Comparison of ENCODE assay signal across 24 mouse cellular contexts in the genomic region with DNA sequence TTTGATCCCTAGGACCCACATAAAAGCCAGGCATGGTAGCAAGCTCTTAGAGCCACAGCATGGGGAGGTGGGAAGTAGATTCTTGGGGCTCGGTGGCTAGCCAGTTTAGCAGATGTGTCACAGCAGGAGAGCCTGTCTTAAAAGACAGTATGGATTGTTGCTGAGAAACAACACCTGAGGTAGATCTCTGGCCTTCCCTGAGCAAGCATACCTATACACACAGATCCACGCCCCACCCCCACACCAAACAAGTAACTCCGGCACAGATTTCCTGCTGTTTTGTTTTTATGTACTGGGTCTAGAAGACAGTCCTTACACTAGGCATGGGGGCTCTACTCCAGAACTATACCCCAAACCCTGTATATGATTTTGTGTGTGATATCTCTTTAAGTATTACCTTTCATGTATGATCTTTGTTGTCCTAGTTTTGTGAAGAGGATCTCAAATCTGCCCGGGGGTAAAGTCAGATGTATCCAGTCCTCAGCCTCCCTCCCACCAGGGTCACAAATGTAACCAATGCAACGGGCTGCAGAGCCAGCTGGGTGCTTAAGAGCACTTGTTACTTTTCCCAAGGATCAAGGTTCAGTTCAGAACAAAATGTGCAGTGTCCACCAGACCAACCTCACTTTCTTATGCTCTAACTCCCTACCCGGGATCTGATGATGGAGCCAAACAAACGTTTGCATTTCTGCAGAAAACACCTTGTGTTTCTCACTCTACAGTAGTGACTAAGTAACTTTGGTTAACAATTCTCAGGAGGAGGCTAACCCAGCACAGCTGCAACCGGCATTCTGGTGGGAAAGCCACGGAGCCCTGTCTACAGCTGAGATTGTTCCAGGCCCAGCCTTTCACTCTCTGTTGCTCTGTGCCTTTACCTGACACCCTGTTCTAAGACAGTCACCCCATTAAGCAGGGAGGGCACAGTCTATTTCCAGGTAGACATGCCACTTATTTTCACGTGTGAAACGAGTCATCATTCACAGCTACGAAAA. TPM values are rescaled to one million over a fixed set of nuclear protein-coding genes. Genes with fewer than 3 reads are reported as not detected.
DNase-seq lines count a peak whose midpoint lies in the region; ATAC-seq and TF ChIP-seq lines count a peak whose summit lies in the region.
"Had no signal": no experiment of that assay in that cellular context is flagged by ENCODE, and none has a peak within 500 bp of the region (broad histone marks: within the 10 kb centered on the region; RNA-seq: fewer than 3 reads in every experiment).

No protein-coding gene starts in this region.

- no peak for TF ChIP-seq POLR2A in cerebellum, adult 2 months (IDR thresholded peaks at IDR 0.05; ENCODE audit: borderline replicate concordance, insufficient read depth, low read length)

- peak overlapping the region; percentile 56 for H3K27ac ChIP-seq in forebrain, embryonic 10.5 days
- no peak overlapping the region for H3K27ac ChIP-seq in forebrain, embryonic 12.5 days
- peak overlapping the region; percentile 26; the same call in 1 of the 2 replicates for H3K27ac ChIP-seq in stomach, embryonic 15.5 days
- H3K27ac ChIP-seq in stomach, postnatal 0 days (replicated peaks) = no peak overlapping the region
- H3K27ac ChIP-seq in limb, embryonic 10.5 days = peak overlapping the region; percentile 15; the same call in 1 of the 2 replicates
- H3K27ac ChIP-seq in cerebellum, adult 2 months (ENCODE audit: insufficient read depth, low read length) = no peak overlapping the region
- H3K27ac ChIP-seq: forebrain, embryonic 15.5 days; heart, adult 2 months; heart, embryonic 15.5 days; hindbrain, postnatal 0 days; limb, embryonic 13.5 days; liver, embryonic 15.5 days; midbrain, embryonic 15.5 days; neural tube, embryonic 15.5 days had no signal

- H3K36me3 ChIP-seq in forebrain, embryonic 10.5 days (replicated peaks) = no peaks in the 10 kb centered on the region
- no peaks in the 10 kb centered on the region for H3K36me3 ChIP-seq in forebrain, embryonic 12.5 days (replicated peaks)
- H3K36me3 ChIP-seq in stomach, embryonic 15.5 days = no peaks in the 10 kb centered on the region
- no peaks in the 10 kb centered on the region for H3K36me3 ChIP-seq in stomach, postnatal 0 days (ENCODE audit: control insufficient read depth, insufficient read depth, low read length)
- H3K36me3 ChIP-seq in limb, embryonic 10.5 days = no peaks in the 10 kb centered on the region
- H3K36me3 ChIP-seq: forebrain, embryonic 15.5 days; G1E; heart, embryonic 15.5 days; limb, embryonic 13.5 days; liver, embryonic 15.5 days; midbrain, embryonic 15.5 days; neural tube, embryonic 15.5 days had no signal

- no peak for TF ChIP-seq EP300 in stomach, postnatal 0 days (optimal IDR thresholded peaks at IDR 0.05)

- no peak for DNase-seq in forebrain, embryonic 10.5 days (ENCODE audit: extremely low spot score, low spot score)
- no peak for DNase-seq in stomach, postnatal 0 days (ENCODE audit: low spot score)
- no peak for DNase-seq in limb, embryonic 10.5 days (ENCODE audit: low spot score)
- no peak for DNase-seq in adrenal gland, adult 2 months
- no peak for DNase-seq in c-Kit-positive CD71-positive TER-119-positive erythroid progenitor cells, embryonic 14.5 days (ENCODE audit: low spot score)
- no peak for DNase-seq in cerebellum, adult 2 months
- DNase-seq: cerebellum, adult 8-10 months; gastrocnemius, postnatal 25 days; heart, adult 2 months; heart, postnatal 4 days; lung, postnatal 10 days; right cerebral cortex, postnatal 25 days; thymus, postnatal 36 days had no signal

- no peak for ATAC-seq in forebrain, embryonic 12.5 days (ENCODE audit: low FRiP score)
- ATAC-seq in stomach, embryonic 15.5 days (ENCODE audit: insufficient read depth, low FRiP score, low read depth) = peak; percentile 77; the same call in 1 of the 2 replicates
- ATAC-seq in stomach, postnatal 0 days (ENCODE audit: low FRiP score, low TSS enrichment) = no peak; the same call in 1 of the 2 replicates
- ATAC-seq: forebrain, embryonic 15.5 days; hindbrain, postnatal 0 days; midbrain, embryonic 15.5 days had no signal

- TF ChIP-seq CTCF in stomach, postnatal 0 days (IDR thresholded peaks at IDR 0.05; ENCODE audit: low read depth) = no peak
- no peak for TF ChIP-seq CTCF in cerebellum, adult 2 months (IDR thresholded peaks at IDR 0.05; ENCODE audit: borderline replicate concordance, insufficient read depth, low read depth, low read length)

- peaks cover 45% of the 10 kb centered on the region for H3K4me1 ChIP-seq in forebrain, embryonic 10.5 days
- H3K4me1 ChIP-seq in forebrain, embryonic 12.5 days = peaks cover 12% of the 10 kb centered on the region
- H3K4me1 ChIP-seq in stomach, embryonic 15.5 days = peaks cover 7% of the 10 kb centered on the region; the same call in 1 of the 2 replicates
- H3K4me1 ChIP-seq in stomach, postnatal 0 days (replicated peaks; ENCODE audit: control insufficient read depth, insufficient read depth) = no peaks in the 10 kb centered on the region
- H3K4me1 ChIP-seq in limb, embryonic 10.5 days = peaks cover 41% of the 10 kb centered on the region
- H3K4me1 ChIP-seq in cerebellum, adult 2 months (ENCODE audit: control insufficient read depth, insufficient read depth, low read length) = no peaks in the 10 kb centered on the region
- H3K4me1 ChIP-seq: forebrain, embryonic 15.5 days; heart, embryonic 15.5 days; neural tube, embryonic 15.5 days had no signal

- H3K9me3 ChIP-seq in forebrain, embryonic 10.5 days = no peaks in the 10 kb centered on the region
- no peaks in the 10 kb centered on the region for H3K9me3 ChIP-seq in forebrain, embryonic 12.5 days
- H3K9me3 ChIP-seq in stomach, embryonic 15.5 days = no peaks in the 10 kb centered on the region
- H3K9me3 ChIP-seq in stomach, postnatal 0 days (ENCODE audit: control insufficient read depth, low read length) = no peaks in the 10 kb centered on the region
- no peaks in the 10 kb centered on the region for H3K9me3 ChIP-seq in limb, embryonic 10.5 days (replicated peaks)
- H3K9me3 ChIP-seq: forebrain, embryonic 15.5 days; heart, embryonic 15.5 days; limb, embryonic 13.5 days; liver, embryonic 15.5 days; midbrain, embryonic 15.5 days; neural tube, embryonic 15.5 days had no signal

- no peak overlapping the region for H3K4me2 ChIP-seq in forebrain, embryonic 12.5 days
- H3K4me2 ChIP-seq in stomach, embryonic 15.5 days = no peak overlapping the region
- H3K4me2 ChIP-seq in stomach, postnatal 0 days (replicated peaks; ENCODE audit: low read depth) = no peak overlapping the region
- H3K4me2 ChIP-seq: forebrain, embryonic 15.5 days; heart, embryonic 15.5 days; limb, embryonic 13.5 days; liver, embryonic 15.5 days; midbrain, embryonic 15.5 days; neural tube, embryonic 15.5 days had no signal

- WGBS in forebrain, embryonic 10.5 days = 36% methylated on average over 12 of the region's 12 CpGs
- 33% methylated on average over 12 of the region's 12 CpGs for WGBS in forebrain, embryonic 12.5 days
- 35% methylated on average over 12 of the region's 12 CpGs for WGBS in stomach, embryonic 15.5 days
- 33% methylated on average over 12 of the region's 12 CpGs for WGBS in stomach, postnatal 0 days
- 36% methylated on average over 12 of the region's 12 CpGs for WGBS in limb, embryonic 10.5 days
- 56% methylated on average over 12 of the region's 12 CpGs for WGBS in cerebellum, adult 2 months

- H3K9ac ChIP-seq in forebrain, embryonic 12.5 days = no peak overlapping the region
- H3K9ac ChIP-seq in stomach, embryonic 15.5 days = no peak overlapping the region
- H3K9ac ChIP-seq in stomach, postnatal 0 days (ENCODE audit: low read length) = no peak overlapping the region
- H3K9ac ChIP-seq: forebrain, embryonic 15.5 days; heart, embryonic 15.5 days; limb, embryonic 13.5 days; liver, embryonic 15.5 days; midbrain, embryonic 15.5 days; neural tube, embryonic 15.5 days had no signal

- no peak overlapping the region for H3K4me3 ChIP-seq in forebrain, embryonic 10.5 days
- H3K4me3 ChIP-seq in forebrain, embryonic 12.5 days (replicated peaks) = no peak overlapping the region
- no peak overlapping the region for H3K4me3 ChIP-seq in stomach, embryonic 15.5 days (replicated peaks)
- H3K4me3 ChIP-seq in stomach, postnatal 0 days (ENCODE audit: low read depth, low read length) = no peak overlapping the region
- no peak overlapping the region for H3K4me3 ChIP-seq in limb, embryonic 10.5 days
- H3K4me3 ChIP-seq in cerebellum, adult 2 months (replicated peaks; ENCODE audit: insufficient read depth, low read depth, low read length) = no peak overlapping the region
- H3K4me3 ChIP-seq: forebrain, embryonic 15.5 days; heart, adult 2 months; heart, embryonic 15.5 days; limb, embryonic 13.5 days; liver, embryonic 15.5 days; megakaryocyte, embryonic 14.5 days; midbrain, embryonic 15.5 days; neural tube, embryonic 15.5 days had no signal

- H3K27me3 ChIP-seq in forebrain, embryonic 10.5 days (ENCODE audit: poor library complexity, severe bottlenecking) = 0 out of 2 replicates have a peak, but pooled peaks cover 4% of the 10 kb centered on the region
- H3K27me3 ChIP-seq in forebrain, embryonic 12.5 days = 0 out of 2 replicates have a peak, but pooled peaks cover 5% of the 10 kb centered on the region
- no peaks in the 10 kb centered on the region for H3K27me3 ChIP-seq in stomach, embryonic 15.5 days (replicated peaks)
- H3K27me3 ChIP-seq in stomach, postnatal 0 days (ENCODE audit: control insufficient read depth, insufficient read depth, low read length) = no peaks in the 10 kb centered on the region
- H3K27me3 ChIP-seq in limb, embryonic 10.5 days (ENCODE audit: low read depth, poor library complexity, severe bottlenecking) = no peaks in the 10 kb centered on the region
- no peaks in the 10 kb centered on the region for H3K27me3 ChIP-seq in cerebellum, adult 2 months (ENCODE audit: control insufficient read depth, insufficient read depth, low read length)
- H3K27me3 ChIP-seq: forebrain, embryonic 15.5 days; heart, embryonic 15.5 days; limb, embryonic 13.5 days; liver, embryonic 15.5 days; midbrain, embryonic 15.5 days; neural tube, embryonic 15.5 days had no signal

RNA-seq across cellular contexts. Expression of a gene that starts 21.3 kb away (rescaled TPM):
- 136 and 164 TPM in 2 replicates for polyA plus RNA-seq in forebrain, embryonic 10.5 days (2016; fragmentation: Nextera tagmentation; extraction: Ambion mirVana)
- 129 and 141 TPM in 2 replicates for polyA plus RNA-seq in forebrain, embryonic 12.5 days (2016; fragmentation: Nextera tagmentation; extraction: Ambion mirVana)
- 45.7 and 52.6 TPM in 2 replicates for polyA plus RNA-seq in stomach, embryonic 15.5 days (2015; fragmentation: Nextera tagmentation; extraction: Ambion mirVana)
- polyA plus RNA-seq in stomach, postnatal 0 days (2015; fragmentation: Nextera tagmentation; extraction: Ambion mirVana) = 14.0 TPM in 2 replicates
- polyA plus RNA-seq in limb, embryonic 10.5 days (2016; fragmentation: Nextera tagmentation; extraction: Ambion mirVana) = 153 and 241 TPM in 2 replicates
- total RNA-seq in adrenal gland, adult 2 months (2021) = 1 to 10 TPM; 6.1 to 9.6 TPM
- polyA plus RNA-seq in adrenal gland, adult 2 months (2012; rRNA removed) = 3.8 and 5.8 TPM in 2 replicates
- 3.8 and 4.2 TPM in 2 replicates for polyA plus RNA-seq in cerebellum, adult 2 months (2012; rRNA removed)
- polyA plus RNA-seq: G1E had no signal

Comparison
In these comparisons a context has a peak if more than half of its experiments do, and no peak if none do; other contexts are left out.
1. H3K27ac ChIP-seq: peak in forebrain, embryonic 10.5 days (single experiment), stomach, embryonic 15.5 days (single experiment) and limb, embryonic 10.5 days (single experiment); none in forebrain, embryonic 12.5 days (single experiment), stomach, postnatal 0 days (single experiment) and cerebellum, adult 2 months (single experiment).